Mouse (Mus musculus) B cell, adult 67 days (primary cell): Measurements from ENCODE around the gene Olfr215. TPM values are rescaled to one million over a fixed set of nuclear protein-coding genes. Genes with fewer than 3 reads are reported as not detected.

Experiments
- total RNA-seq, 2 experiments: library from RNA; stranded (reverse); gene quantifications; 4 replicates each; pipeline ENCODE4 v1.2.4; 2023

The Olfr215 gene
- not detected for total RNA-seq

GRCm38 (mm10) chr6:116584095-116584494 lies at the start of gene Olfr215:
Gene Olfr215 (minus strand): TSS chr6:116584195.

GRCm38 (mm10) chr6:116628539-116629171 lies 44.7 kb upstream of the Olfr215 start, which contains the start of gene Zfp422:
Gene Zfp422 (minus strand): TSS chr6:116628999.

GRCm38 (mm10) chr6:116553935-116554334 lies 30.1 kb downstream of the Olfr215 start, which contains the start of gene Olfr214:
Gene Olfr214 (plus strand): TSS chr6:116554235.

GRCm38 (mm10) chr6:116550841-116551240 lies 33.2 kb downstream of the Olfr215 start, which contains the start of gene Gm5580:
Gene Gm5580 (plus strand): TSS chr6:116551141.

GRCm38 (mm10) chr6:116538156-116538555 lies 45.8 kb downstream of the Olfr215 start, which contains the start of gene Olfr213:
Gene Olfr213 (plus strand): TSS chr6:116538456.

Other genes starting within 250 kb of the Olfr215 start
- gene March8, start 246.2 kb downstream of the Olfr215 start, total RNA-seq: 1 to 10 TPM in 1 of 2 experiments, under 1 TPM in 1; 0.93 to 3.2 TPM
- not detected for gene Alox5, start 123.0 kb downstream of the Olfr215 start, total RNA-seq
- gene Olfr211, start 95.1 kb downstream of the Olfr215 start, total RNA-seq: not detected
- gene Olfr212, start 77.7 kb downstream of the Olfr215 start, total RNA-seq: under 1 TPM in 1 of 2 experiments, not detected in 1; 0.21 TPM
- gene Olfr213, start 45.7 kb downstream of the Olfr215 start, total RNA-seq: not detected
- 1 to 10 TPM; 4.2 to 5.9 TPM for gene Gm5580, start 33.1 kb downstream of the Olfr215 start, total RNA-seq
- not detected for gene Olfr214, start 30.0 kb downstream of the Olfr215 start, total RNA-seq
- gene Zfp422, start 44.8 kb upstream of the Olfr215 start, total RNA-seq: 10 to 100 TPM; 16.8 to 24.4 TPM
- gene Depp1, start 66.4 kb upstream of the Olfr215 start, total RNA-seq: not detected
- gene Rassf4, start 89.8 kb upstream of the Olfr215 start, total RNA-seq: 10 to 100 TPM; 42.5 to 42.9 TPM
- under 1 TPM; 0.20 to 0.27 TPM for gene Tmem72, start 132.7 kb upstream of the Olfr215 start, total RNA-seq